Mouse (Mus musculus) liver, embryonic 11.5 days (tissue): ENCODE data around the gene 2610028H24Rik. TPM values are rescaled to one million over a fixed set of nuclear protein-coding genes. Genes with fewer than 3 reads are reported as not detected.

Experiments used
- ATAC-seq: fragments of 200-750 bp; cut with Nextera tagmentation; replicated peaks from 2 replicates; pipeline ENCODE4 v1.8.0; 2017; ENCODE audit warnings: moderate number of reproducible peaks, mild to moderate bottlenecking, moderate TSS enrichment, moderate library complexity; ENCODE audit not compliant: low FRiP score
- DNase-seq: peaks from one replicate; pipeline ENCODE4 v3.0.0-alpha.2; 2017; ENCODE audit warnings: low spot score
- H3K27ac ChIP-seq: fragments of 300-500 bp; sonication (generic); 2 replicates; pipeline ENCODE4 v1.5.1; 2014; ENCODE audit warnings: mild to moderate bottlenecking, low read depth, low read length, control low read depth
- H3K27me3 ChIP-seq: fragments of 300-500 bp; sonication (generic); replicated peaks from 2 replicates; pipeline ENCODE4 v1.6.1; 2014; ENCODE audit warnings: low read length, mixed read lengths; ENCODE audit not compliant: control insufficient read depth, insufficient read depth
- H3K36me3 ChIP-seq: fragments of 300-500 bp; sonication (generic); 2 replicates; pipeline ENCODE4 v1.6.1; 2014; ENCODE audit warnings: mild to moderate bottlenecking, low read length, moderate library complexity, mixed read lengths; ENCODE audit not compliant: control insufficient read depth, insufficient read depth
- H3K4me1 ChIP-seq: fragments of 300-500 bp; sonication (generic); replicated peaks from 2 replicates; pipeline ENCODE4 v1.6.1; 2014; ENCODE audit warnings: low read length, mixed read lengths; ENCODE audit not compliant: control insufficient read depth, insufficient read depth
- H3K4me2 ChIP-seq: fragments of 300-500 bp; sonication (generic); 2 replicates; pipeline ENCODE4 v1.6.1; 2014; ENCODE audit warnings: mild to moderate bottlenecking, control low read depth, moderate library complexity
- H3K4me3 ChIP-seq: fragments of 300-500 bp; sonication (generic); 2 replicates; pipeline ENCODE4 v1.5.1; 2014; ENCODE audit warnings: low read depth, low read length, control low read depth
- H3K9ac ChIP-seq: fragments of 300-500 bp; sonication (generic); 2 replicates; pipeline ENCODE4 v1.6.1; 2014; ENCODE audit warnings: low read depth, low read length, control low read depth
- H3K9me3 ChIP-seq: fragments of 300-500 bp; sonication (generic); 2 replicates; pipeline ENCODE4 v1.6.1; 2016; ENCODE audit warnings: low read length, inconsistent platforms, mixed read lengths; ENCODE audit not compliant: control insufficient read depth
- WGBS: fragments of 180-500 bp; shearing (Covaris S2); extraction: QIAGEN DNeasy Blood & Tissue Kit; methylation state at CpG from one replicate; pipeline ENCODE4 v1.1.7; 2014; 5-methylcytosine and 5-hydroxymethylcytosine counted together
- polyA plus RNA-seq: library from polyadenylated mRNA; unstranded; fragments of >200 nt; fragmentation: Nextera tagmentation; extraction: Ambion mirVana; gene quantifications from 2 replicates; pipeline ENCODE4 v1.2.1, GENCODE M21; 2014

The 2610028H24Rik gene
- polyA plus RNA-seq, 1 experiment from 2014 or later, result not detected

DNA sequence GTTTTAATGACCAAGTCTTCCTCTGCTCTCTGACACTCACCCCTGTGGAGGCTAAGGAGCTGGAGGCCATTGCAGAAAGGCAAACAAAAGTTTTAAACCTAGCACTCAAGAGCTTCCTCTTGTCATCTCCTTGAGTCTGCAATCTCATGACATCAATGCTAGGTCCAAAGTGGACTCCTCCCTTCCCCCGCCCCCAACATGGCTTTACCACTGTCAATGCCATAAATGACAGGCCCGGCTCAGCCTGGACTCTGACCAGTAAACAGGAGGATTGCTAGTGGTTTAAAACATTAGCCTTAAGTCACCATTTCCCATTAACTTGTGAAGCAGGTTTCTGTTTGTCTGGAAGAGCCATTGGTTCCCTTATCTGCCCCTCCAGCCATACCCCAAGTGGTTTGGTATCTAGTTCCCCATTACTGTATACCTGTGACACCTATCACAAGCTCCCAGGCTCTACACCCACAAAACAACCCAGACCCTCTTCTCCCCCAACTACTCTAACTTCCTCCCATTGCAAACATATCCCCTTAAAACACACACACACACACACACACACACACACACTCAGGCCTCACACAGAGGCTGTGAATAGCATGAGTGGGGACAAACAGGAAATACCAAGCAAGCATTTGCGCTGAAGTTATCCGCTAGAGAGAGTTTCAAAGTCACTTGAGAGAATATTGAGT, 2.7 kb upstream of the 2610028H24Rik start:
- H3K4me1 ChIP-seq, result peaks cover 31% of the 10 kb centered on the region
- H3K36me3 ChIP-seq, result no peaks in the 10 kb centered on the region
- WGBS, result 38% methylated on average over 4 of the region's 4 CpGs
- H3K9me3 ChIP-seq, result no peaks in the 10 kb centered on the region
- no peak overlapping the region for H3K4me3 ChIP-seq
- H3K27me3 ChIP-seq, result no peaks in the 10 kb centered on the region
- ATAC-seq (no peak), DNase-seq (no peak)
- no peak overlapping the region; the same call in 1 of the 2 replicates for H3K4me2 ChIP-seq
- no peak overlapping the region for H3K9ac ChIP-seq
- peak overlapping the region; percentile 59 for H3K27ac ChIP-seq

DNA sequence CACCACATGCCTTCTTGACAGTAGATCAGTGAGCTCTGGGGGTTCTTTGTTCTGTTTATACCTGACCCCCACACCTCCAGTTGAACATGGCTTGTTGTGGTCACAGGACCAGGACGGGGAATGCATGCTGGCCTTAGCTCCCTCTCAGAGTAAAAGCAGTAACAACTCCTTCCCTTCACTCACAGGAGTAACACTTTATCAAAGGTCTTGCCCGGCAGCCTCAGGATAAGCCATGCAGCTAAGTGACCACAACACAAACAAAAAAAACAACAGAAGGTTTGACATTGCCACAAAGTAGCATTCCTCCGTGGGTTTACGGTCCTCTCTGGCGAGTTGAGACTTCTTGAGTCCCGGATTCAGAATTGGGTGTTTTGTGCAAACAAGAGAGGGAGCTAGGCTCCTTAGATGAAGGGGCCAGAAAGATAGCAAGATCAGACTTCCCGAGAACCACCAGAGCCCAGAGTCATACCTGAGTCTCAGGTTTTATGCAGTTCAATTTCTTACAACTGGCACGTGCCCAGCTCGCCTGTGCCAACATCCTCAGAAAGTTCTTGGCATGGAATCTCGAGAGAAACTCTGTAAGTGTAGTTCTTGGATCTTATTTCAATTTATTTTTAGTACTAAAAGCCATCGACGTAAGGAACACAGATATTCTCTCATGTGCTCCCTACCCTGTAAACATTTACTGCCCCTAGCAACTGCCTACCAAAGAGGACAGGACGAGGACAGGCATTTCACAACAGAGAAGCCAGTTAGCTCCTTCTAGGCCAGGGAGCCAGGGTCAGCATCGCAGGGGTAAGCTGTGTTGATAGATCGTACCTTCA, 1.3 kb upstream of the 2610028H24Rik start:
- Histone ChIP-seq H3K4me3 (no peak overlapping the region), H3K9ac (no peak overlapping the region), H3K9me3 (no peaks in the 10 kb centered on the region), H3K27me3 (no peaks in the 10 kb centered on the region), H3K4me2 (no peak overlapping the region), H3K36me3 (no peaks in the 10 kb centered on the region), H3K27ac (no peak overlapping the region), H3K4me1 (peaks cover 25% of the 10 kb centered on the region)
- no peak for ATAC-seq
- no peak for DNase-seq
- WGBS, result 76% methylated on average over 15 of the region's 15 CpGs

DNA sequence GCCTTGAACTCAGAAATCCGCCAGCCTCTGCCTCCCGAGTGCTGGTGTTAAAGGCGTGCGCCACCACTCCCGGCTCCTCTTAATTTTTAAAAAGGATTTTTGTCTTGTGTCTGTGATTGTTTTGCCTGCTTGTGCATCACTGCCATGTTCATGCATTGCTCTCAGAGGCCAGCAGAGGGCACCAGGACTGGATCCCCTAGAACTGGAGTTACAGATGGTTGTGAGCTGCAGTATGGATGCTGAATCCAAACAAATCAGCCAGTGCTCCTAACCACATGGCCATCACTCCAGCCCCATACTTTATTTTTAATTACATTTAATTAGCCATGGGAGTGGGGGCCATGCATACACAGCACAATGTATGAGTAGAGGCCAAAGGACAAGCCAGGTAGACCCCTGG, 6.4 kb downstream of the 2610028H24Rik start:
- Histone ChIP-seq H3K36me3 (no peaks in the 10 kb centered on the region), H3K9me3 (0 out of 2 replicates have a peak, but pooled peaks cover 6% of the 10 kb centered on the region), H3K9ac (no peak overlapping the region), H3K27me3 (no peaks in the 10 kb centered on the region), H3K4me3 (no peak overlapping the region), H3K27ac (no peak overlapping the region), H3K4me2 (no peak overlapping the region), H3K4me1 (no peaks in the 10 kb centered on the region)
- DNase-seq (no peak), ATAC-seq (no peak)
- WGBS, result 39% methylated on average over 4 of the region's 5 CpGs

DNA sequence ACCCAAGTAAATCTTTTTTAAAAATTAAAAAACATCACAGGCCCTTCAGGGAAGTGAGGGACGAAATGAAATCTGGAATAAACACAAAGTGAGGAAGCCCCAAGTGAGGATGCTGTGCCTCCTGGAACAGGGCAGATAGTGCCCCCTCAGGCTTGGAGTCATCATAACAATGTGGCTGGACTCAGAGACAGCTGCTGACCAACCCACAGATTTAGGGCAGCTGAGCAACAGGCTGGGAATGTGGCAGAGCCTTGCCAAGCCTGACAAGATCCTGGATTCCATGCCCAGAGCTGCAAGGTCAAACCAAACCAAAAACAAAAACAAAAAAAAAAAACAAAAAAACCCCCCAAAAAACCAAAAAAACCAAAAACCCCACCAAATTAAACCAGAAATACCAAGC, 12.4 kb downstream of the 2610028H24Rik start:
- Histone ChIP-seq H3K27me3 (no peaks in the 10 kb centered on the region), H3K9me3 (0 out of 2 replicates have a peak, but pooled peaks cover 6% of the 10 kb centered on the region), H3K4me3 (no peak overlapping the region), H3K9ac (no peak overlapping the region), H3K36me3 (peaks cover 5% of the 10 kb centered on the region; the same call in 1 of the 2 replicates), H3K4me1 (no peaks in the 10 kb centered on the region), H3K27ac (no peak overlapping the region), H3K4me2 (no peak overlapping the region)
- no peak for DNase-seq
- ATAC-seq, result no peak
- WGBS, result 94% methylated on average over 1 of the region's 1 CpGs

DNA sequence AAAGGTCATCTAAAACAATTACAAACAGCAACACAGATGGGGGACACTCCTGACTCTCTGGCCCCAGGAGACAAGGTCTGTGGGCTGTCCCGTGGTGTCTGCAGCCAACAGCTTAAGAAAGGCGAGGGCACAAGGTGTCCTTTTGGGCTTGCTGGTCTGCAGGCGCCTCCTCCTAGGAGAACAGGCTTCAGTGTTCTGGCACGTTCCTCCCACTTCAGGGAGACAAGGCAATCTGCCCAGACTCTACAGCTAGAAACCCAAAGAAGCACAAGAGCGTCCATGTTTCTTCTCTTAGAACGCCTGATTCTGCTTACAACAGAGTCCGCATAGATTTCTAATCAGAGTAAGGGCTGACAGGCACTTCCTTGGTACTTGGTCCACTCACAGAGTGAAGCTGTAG, 13.4 kb downstream of the 2610028H24Rik start:
- Histone ChIP-seq H3K27ac (no peak overlapping the region), H3K9ac (no peak overlapping the region), H3K36me3 (peaks cover 5% of the 10 kb centered on the region; the same call in 1 of the 2 replicates), H3K4me3 (no peak overlapping the region), H3K9me3 (0 out of 2 replicates have a peak, but pooled peaks cover 6% of the 10 kb centered on the region), H3K4me2 (no peak overlapping the region), H3K4me1 (no peaks in the 10 kb centered on the region), H3K27me3 (no peaks in the 10 kb centered on the region)
- WGBS, result 90% methylated on average over 7 of the region's 7 CpGs
- no peak for DNase-seq
- ATAC-seq, result no peak

DNA sequence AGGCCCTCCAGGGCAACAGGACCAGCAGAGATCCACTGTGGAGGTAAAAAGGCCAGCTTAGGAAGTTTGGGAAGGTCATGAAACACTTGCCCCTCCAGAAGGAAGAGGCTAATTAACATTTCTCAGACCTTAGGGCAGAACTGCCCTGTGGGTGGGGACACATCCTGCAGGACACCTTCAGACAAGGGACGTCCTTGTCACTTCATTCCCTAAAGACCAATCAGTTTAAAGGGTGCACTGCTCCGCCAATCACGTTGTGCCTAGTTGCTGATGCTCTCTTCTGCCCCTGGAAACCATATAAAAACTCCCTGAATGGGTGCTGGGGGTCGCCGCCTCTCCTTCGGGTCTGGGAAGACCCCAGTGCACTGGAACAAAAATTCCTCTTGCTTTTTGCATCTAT, 13.8 kb downstream of the 2610028H24Rik start:
- Histone ChIP-seq H3K36me3 (peaks cover 5% of the 10 kb centered on the region; the same call in 1 of the 2 replicates), H3K27ac (no peak overlapping the region; the same call in 1 of the 2 replicates), H3K27me3 (no peaks in the 10 kb centered on the region), H3K9ac (no peak overlapping the region), H3K9me3 (0 out of 2 replicates have a peak, but pooled peaks cover 6% of the 10 kb centered on the region), H3K4me3 (no peak overlapping the region), H3K4me1 (peaks cover 2% of the 10 kb centered on the region), H3K4me2 (no peak overlapping the region)
- DNase-seq, result no peak
- no peak for ATAC-seq
- WGBS, result 83% methylated on average over 6 of the region's 6 CpGs

DNA sequence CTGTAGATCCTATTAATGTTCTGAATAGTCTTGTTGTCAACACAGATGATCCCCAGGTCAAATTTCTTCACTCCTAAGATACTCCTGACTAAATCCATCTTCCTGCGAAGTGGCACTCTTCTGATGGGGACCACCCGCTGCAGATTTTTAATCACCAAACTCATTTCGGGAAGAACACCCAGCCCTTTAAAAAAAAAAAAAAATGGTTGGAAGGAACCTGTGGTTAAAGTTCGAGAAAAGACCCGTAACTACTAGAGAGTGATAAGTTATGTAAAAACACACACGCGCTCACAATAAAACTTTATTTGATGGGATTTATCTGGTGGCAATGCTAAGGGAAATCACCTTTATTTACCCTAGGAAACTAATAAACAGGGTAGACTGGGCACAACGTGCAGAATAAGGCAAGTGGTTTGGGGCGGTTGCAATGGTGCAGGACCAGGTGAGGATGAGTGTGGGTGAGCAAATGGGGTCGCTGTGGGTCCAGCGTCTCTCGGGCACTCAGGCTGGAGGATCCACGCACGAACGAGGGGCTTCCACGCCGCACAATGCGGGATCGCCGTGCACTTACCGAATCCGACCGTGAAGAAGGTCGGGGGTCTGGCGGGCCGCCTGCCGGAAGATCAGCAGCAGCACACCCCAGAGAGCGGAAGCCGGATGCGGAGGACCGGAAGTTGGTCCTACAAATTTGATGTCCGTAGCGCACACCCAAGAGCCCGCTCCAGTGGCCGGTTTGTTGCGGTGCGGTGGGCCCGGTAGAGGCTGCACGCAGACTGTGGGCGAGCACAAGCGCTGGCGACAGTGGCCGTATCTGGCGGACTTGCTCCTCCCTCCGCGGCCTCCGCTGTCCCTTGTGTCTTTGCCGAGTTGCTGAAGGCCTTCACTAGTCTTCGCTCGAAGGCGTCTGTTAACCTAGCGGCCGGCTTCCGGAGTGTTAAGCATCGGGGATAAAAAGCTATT, 19.6 kb downstream of the 2610028H24Rik start, which contains the start of the genes Mcm3ap and Ybey:
TSS of gene Mcm3ap (plus strand) at position 725 of the 960 bp plus-strand sequence.
TSS of gene Ybey (minus strand) at position 912 of the 960 bp plus-strand sequence.
- Histone ChIP-seq H3K36me3 (peaks cover 29% of the 10 kb centered on the region), H3K4me1 (peaks cover 3% of the 10 kb centered on the region), H3K9me3 (no peaks in the 10 kb centered on the region), H3K9ac (peak within 1 kb of the TSS; percentile 90), H3K27me3 (no peaks in the 10 kb centered on the region), H3K27ac (peak within 1 kb of the TSS; percentile 81), H3K4me2 (peak within 1 kb of the TSS; percentile 81), H3K4me3 (peak within 1 kb of the TSS; percentile 75)
- peak; percentile 96 for DNase-seq
- WGBS, result 2% methylated on average over 53 of the region's 55 CpGs
- ATAC-seq, result peak; percentile 96

DNA sequence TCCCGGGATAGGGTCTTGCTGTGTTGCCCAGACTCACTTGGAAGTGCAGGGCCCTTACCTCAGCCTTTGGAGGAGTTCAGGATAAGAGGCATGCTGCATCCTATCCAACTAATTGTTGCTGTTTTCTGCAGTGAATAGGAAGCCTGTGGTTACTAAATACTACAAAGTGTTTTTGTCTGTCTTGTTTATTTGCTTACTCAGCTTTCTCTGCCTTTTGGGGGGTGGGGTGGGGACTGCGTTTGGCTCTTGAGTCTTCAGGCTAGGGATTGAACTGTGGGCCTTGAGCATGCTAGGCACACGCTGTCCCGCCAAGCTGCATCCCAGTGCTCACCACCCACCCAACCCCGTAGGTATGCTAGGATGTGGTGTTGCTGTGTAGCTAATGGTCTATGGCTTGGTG, 24.9 kb downstream of the 2610028H24Rik start:
- Histone ChIP-seq H3K27ac (no peak overlapping the region), H3K9ac (no peak overlapping the region), H3K27me3 (no peaks in the 10 kb centered on the region), H3K4me3 (no peak overlapping the region), H3K9me3 (no peaks in the 10 kb centered on the region), H3K4me2 (no peak overlapping the region), H3K4me1 (peaks cover 3% of the 10 kb centered on the region; the same call in 1 of the 2 replicates), H3K36me3 (peaks cover 48% of the 10 kb centered on the region)
- DNase-seq (no peak), ATAC-seq (no peak)
- WGBS, result 83% methylated on average over 5 of the region's 5 CpGs
